Mouse (Mus musculus) gastrocnemius, adult 8-10 months (tissue): ENCODE measurements around the gene Grsf1. TPM values are rescaled to one million over a fixed set of nuclear protein-coding genes. Genes with fewer than 3 reads are reported as not detected.

Experiments used
- DNase-seq, 2 experiments: peaks; one replicate each; pipeline ENCODE4 v3.0.0; 2022; ENCODE audit warnings: low spot score in 2 of 2
- total RNA-seq, 4 experiments: library from RNA; stranded (reverse); gene quantifications; 2 replicates each; pipeline ENCODE4 v1.2.4; 2022

Gene Grsf1
- total RNA-seq, 4 experiments from 2014 or later = 114 to 130 (median 120) TPM

DNA sequence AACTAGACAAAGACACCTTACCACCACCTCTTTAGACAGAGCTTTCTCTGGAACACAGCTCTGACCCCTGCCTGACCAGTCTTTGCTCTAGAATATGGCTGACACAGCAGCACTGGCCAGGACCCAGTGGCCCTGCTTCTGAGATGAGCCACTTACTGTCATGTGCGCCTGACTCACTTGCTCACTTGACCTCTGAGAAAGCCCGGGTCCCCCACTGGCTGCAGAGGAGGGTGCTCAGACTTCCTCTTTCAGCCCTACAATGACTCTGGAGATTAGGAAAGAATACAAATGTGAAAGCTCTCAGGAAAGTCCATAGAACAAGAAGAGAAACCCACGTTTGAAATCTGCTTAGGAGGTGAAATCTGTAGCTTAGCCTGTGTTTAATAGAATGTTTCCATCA lies 45.1 kb downstream of the Grsf1 start:
- DNase-seq = no peak

DNA sequence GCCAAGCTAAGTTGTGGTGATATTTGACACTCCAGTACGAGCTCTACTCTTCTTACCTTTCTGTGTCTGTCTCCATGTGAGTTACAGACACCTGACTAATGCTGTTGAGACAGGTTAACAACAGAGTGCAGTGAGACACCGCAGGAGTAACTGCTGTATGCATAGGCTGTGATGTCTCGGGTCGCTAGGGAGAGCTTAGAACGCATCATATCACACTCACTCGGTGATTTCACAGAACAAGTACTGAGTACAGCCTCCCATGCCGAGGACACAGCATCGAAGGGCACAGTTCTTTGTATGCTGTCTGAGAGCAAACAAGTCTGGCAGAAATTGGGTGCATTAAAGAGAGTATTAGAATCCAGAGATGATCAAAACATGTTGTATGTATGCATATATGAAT lies 46.0 kb downstream of the Grsf1 start:
- DNase-seq = no peak

DNA sequence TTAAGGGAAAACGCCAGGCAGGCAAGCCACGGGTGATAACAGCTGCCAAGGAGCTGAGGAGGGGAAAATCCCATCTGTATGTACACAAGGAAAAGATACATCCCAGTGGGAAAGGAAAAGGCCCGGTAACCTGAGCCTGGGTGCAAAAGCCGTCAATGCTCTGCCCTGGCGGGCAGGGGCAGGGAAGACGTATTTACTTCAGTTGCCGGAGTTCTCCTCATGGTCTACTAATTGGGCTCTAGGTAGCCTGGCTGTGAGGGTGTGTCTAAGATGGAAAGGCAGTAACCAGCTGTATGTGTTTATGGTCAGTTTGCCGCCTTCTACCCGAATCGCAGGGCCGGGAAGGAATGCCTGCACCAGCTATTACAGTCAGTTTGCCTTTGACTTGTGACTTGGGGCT lies 46.8 kb downstream of the Grsf1 start:
- DNase-seq = no peak

DNA sequence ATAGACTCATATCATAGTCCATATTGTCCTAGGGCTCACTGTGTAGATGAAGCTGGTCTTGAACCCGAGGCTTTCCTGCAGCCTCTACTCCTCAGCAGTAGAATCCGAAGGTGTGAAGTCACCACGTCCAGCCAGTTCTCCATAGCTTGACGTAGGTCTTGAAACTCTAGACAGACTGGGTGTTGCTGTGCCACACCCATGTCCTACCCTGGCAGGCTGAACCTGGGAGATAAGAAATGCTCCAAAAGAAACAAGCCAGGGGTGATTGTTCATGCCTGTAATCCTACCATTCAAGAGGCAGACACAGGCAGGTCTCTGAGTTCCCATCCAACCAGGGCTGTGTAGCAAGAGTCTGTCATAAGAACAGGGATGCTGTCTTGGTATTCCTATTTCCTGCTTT lies 48.4 kb downstream of the Grsf1 start:
- no peak for DNase-seq

DNA sequence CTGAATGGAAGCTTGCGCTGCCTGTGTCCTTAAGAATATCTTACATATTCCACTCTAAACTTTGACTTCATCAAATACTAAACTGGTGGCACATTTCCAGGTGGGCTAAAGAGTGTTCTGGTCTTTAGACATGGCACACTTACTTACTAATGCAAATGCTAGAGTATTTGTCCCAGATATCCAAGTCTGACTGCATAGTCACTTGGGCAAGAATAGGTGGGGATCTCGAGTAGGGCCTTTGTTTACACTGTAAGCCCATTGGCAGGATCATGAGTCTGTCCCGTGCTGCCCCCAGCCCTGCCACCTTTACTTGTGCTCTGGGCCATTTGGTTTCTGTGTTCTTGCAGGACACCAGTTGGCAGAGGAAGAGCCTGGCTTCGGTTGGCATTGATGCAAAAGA lies 59.0 kb downstream of the Grsf1 start:
- no peak for DNase-seq

DNA sequence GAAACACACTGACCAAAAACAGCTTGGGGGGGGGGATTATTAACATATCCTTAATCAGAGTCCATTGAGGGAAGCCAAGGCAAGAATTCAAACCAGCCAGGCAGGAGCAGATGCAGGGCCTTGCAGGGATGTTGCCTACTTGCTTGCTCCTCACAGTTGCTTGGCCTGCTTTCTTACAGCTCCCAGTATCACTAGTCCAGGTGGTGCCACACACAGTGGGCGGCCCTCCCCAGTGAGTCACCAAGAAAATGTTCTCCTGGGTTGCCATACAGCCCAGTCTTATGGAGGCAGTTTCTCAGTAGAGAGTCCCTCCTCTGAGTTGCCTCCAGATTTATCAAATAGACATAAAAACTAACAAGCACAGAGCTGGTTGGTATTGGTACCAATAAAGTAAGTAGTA lies 61.8 kb downstream of the Grsf1 start:
- DNase-seq = no peak

Other genes starting within 250 kb of the Grsf1 start
- not detected for gene Ambn, start 220.2 kb downstream of the Grsf1 start, total RNA-seq
- not detected for gene Enam, start 188.2 kb downstream of the Grsf1 start, total RNA-seq
- under 1 TPM; 0.13 to 0.48 (median 0.39) TPM for gene Jchain, start 148.3 kb downstream of the Grsf1 start, total RNA-seq
- 10 to 100 TPM; 17.8 to 28.6 (median 23.8) TPM for gene Utp3, start 121.7 kb downstream of the Grsf1 start, total RNA-seq
- 1 to 10 TPM; 5.6 to 6.6 (median 6.4) TPM for gene Rufy3, start 111.1 kb downstream of the Grsf1 start, total RNA-seq
- 10 to 100 TPM; 16.7 to 21.0 (median 18.1) TPM for gene Mob1b, start 44.7 kb upstream of the Grsf1 start, total RNA-seq
- gene Dck, start 88.8 kb upstream of the Grsf1 start, total RNA-seq = 1 to 10 TPM; 1.0 to 1.4 (median 1.2) TPM
- gene Slc4a4, start 210.6 kb upstream of the Grsf1 start, total RNA-seq = 10 to 100 TPM; 20.2 to 38.8 (median 23.6) TPM